Mouse (Mus musculus) cortical plate, adult 2 months (tissue): ENCODE measurements around the gene Nin.

ENCODE experiments used
- CTCF ChIP-seq: fragments of 200-500 bp; IDR thresholded peaks from 2 replicates; pipeline ENCODE4 v1.5.1; 2011; ENCODE audit warnings: mild to moderate bottlenecking, control low read depth, low read length; ENCODE audit not compliant: insufficient read depth; ENCODE audit errors: extremely low read depth
- POLR2A ChIP-seq: fragments of 200-500 bp; IDR thresholded peaks from 2 replicates; pipeline ENCODE4 v1.6.1; 2011; ENCODE audit warnings: mild to moderate bottlenecking, low read length, control low read depth; ENCODE audit not compliant: insufficient read depth; ENCODE audit errors: extremely low read depth

DNA sequence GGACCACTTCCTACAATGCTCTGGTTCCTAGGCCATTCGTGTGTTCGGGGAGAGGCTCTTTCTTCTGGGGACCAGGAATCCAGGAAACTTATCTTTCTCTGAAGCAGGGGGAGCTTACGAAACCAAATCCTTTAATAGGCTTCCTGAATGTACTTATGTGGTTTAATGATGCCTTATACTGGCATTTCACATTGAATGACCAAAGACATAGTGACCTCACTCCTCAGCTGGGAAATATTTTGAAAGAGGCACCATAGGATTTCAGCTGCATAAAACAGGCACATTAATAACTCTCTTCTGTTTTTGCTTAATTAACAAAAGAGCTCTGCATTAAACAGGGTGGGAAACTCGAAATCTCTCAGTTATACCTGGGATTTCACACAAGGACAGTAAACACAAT lies 69.2 kb downstream of the Nin start:
- no peak for TF ChIP-seq POLR2A
- TF ChIP-seq CTCF, result no peak
